Mouse (Mus musculus) cortical plate, adult 2 months (tissue): Measurements from ENCODE around the gene Mvb12b. TPM values are rescaled to one million over a fixed set of nuclear protein-coding genes. Genes with fewer than 3 reads are reported as not detected.

Experiments used
- H3K27ac ChIP-seq: fragments of 200-500 bp; 2 replicates; pipeline ENCODE4 v1.5.1; 2012; ENCODE audit warnings: low read length, control low read depth, inconsistent platforms; ENCODE audit not compliant: insufficient read depth
- H3K4me1 ChIP-seq: fragments of 200-500 bp; 2 replicates; pipeline ENCODE4 v1.6.1; 2011; ENCODE audit warnings: low read length; ENCODE audit not compliant: control insufficient read depth, insufficient read depth
- H3K4me3 ChIP-seq: fragments of 200-500 bp; 2 replicates; pipeline ENCODE4 v1.5.1; 2011; ENCODE audit warnings: mild to moderate bottlenecking, low read length, control low read depth; ENCODE audit not compliant: insufficient read depth
- CTCF ChIP-seq: fragments of 200-500 bp; IDR thresholded peaks from 2 replicates; pipeline ENCODE4 v1.5.1; 2011; ENCODE audit warnings: mild to moderate bottlenecking, control low read depth, low read length; ENCODE audit not compliant: insufficient read depth; ENCODE audit errors: extremely low read depth
- POLR2A ChIP-seq: fragments of 200-500 bp; IDR thresholded peaks from 2 replicates; pipeline ENCODE4 v1.6.1; 2011; ENCODE audit warnings: mild to moderate bottlenecking, low read length, control low read depth; ENCODE audit not compliant: insufficient read depth; ENCODE audit errors: extremely low read depth
- polyA plus RNA-seq: library from polyadenylated mRNA; depleted of rRNA; stranded (reverse); fragments of >200 nt; gene quantifications from 2 replicates; pipeline ENCODE4 v1.2.3, GENCODE M21; 2012

The Mvb12b gene
- polyA plus RNA-seq, 1 experiment = 70.7 TPM

DNA sequence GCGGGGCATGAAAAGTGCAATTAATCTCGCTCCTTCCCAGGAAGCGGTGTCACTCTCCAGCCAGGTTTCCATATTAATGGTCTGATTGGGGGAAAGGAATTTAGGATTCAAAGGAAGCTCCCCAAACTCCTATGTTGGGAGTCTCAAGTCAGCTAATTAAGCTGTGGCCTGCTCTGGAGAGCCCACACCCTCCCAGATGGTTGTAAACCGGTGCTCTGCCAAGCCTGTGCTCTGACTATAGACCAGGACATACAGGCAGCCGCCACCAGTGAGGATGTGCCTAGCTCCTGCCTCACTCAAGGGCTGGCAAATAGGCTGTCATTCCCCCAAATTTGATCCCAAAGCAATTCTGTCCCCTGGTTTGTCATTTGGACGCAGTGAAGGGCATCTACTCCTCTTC lies 50.4 kb downstream of the Mvb12b start:
- Histone ChIP-seq H3K4me3 (no peak overlapping the region), H3K4me1 (peaks cover 4% of the 10 kb centered on the region; the same call in 1 of the 2 replicates), H3K27ac (no peak overlapping the region)
- no peak for TF ChIP-seq CTCF
- no peak for TF ChIP-seq POLR2A

DNA sequence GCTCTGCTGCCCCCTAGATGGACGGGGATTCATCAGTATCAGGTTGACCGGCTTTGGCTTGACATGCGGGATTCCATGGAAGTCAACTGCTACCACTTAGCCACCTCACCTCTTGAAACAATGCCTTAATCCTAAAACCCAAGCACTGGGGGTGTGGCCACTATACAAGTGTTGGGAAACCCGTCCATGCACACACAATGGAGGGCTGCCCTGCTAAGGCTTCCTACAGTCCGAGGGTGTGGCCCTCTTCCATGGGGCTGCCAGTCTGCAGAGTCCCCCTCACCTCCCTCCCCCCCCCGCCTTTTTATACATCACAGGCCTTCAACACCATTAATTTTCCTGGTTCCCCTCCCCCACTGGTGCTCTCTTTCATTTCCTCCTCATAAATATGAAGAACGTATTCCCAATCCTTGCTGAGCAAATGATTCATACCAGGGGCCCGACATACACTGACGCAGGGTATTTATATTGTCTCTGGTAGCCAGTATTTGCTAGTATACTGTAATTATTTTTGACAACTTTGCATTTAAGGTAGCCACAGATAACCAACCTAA lies 51.0 kb downstream of the Mvb12b start:
- TF ChIP-seq POLR2A (no peak), CTCF (no peak)
- Histone ChIP-seq H3K4me3 (no peak overlapping the region), H3K4me1 (peaks cover 6% of the 10 kb centered on the region; the same call in 1 of the 2 replicates), H3K27ac (no peak overlapping the region)

DNA sequence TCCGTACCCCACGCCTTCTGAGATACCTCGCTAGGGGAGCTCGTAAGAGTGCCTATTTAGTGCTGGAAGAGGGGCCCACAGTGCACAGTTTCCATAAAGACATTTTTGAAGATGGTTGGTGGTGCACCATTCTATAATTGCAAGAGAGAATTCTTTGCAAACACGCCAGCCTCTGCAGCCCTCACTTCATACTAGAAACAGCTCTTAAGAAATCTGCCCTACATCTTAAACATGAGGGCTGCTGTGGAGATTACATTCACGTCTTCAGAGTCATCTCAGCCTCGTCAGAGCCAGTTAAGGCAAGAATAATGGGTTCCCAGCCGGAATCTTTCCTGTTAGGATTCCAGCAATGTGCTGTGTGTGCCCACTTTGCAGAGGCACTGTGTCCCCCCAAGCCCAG lies 52.7 kb downstream of the Mvb12b start:
- no peak for TF ChIP-seq CTCF
- no peak for TF ChIP-seq POLR2A
- H3K4me1 ChIP-seq = peaks cover 4% of the 10 kb centered on the region; the same call in 1 of the 2 replicates

DNA sequence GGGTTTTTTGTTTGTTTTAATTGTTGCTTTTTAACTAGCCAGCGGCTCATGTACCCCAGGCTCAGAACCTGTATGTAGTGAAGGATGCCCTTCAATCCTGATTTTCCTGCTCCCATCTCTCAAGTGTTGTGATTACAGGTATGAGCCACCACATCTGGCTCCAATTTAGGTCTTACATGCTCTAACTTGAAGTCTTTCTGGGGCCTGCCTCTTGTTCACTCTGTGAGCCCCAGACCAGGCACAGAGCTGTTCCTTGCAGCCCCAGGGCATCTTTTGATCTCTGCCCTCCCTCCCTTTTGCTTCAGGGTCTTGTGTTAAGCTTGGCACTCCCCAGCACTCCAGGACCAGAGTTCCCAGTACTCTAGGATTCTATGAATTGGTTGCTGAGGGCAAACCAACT lies 53.8 kb downstream of the Mvb12b start:
- H3K4me1 ChIP-seq = peaks cover 4% of the 10 kb centered on the region; the same call in 1 of the 2 replicates
- no peak overlapping the region for H3K4me3 ChIP-seq
- H3K27ac ChIP-seq = no peak overlapping the region
- TF ChIP-seq POLR2A = no peak
- no peak for TF ChIP-seq CTCF

More for the DNA sequence above, 52.7 kb downstream of the Mvb12b start:
- Histone ChIP-seq H3K4me3 (no peak overlapping the region), H3K27ac (no peak overlapping the region)

DNA sequence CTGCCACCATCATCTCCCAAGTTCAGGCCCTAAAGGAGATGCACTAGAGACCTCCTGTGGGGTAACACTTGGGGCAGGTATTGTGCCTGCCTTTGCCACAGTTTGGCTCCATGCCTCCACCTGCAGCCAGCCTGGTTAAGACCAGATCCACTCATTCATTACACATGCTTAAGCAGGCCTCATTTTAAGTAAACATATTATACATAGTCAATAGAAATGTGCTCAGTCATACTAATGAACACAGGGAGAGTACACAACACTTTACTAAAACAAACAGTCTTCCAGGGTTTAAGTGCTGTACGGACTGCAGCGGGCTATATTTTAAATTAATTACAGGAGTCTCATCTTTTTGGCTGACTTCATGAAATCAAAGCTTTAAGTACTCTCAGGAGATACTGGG lies 57.9 kb downstream of the Mvb12b start:
- no peak overlapping the region for H3K4me3 ChIP-seq
- H3K27ac ChIP-seq = no peak overlapping the region
- TF ChIP-seq CTCF (no peak), POLR2A (no peak)
- H3K4me1 ChIP-seq = peaks cover 2% of the 10 kb centered on the region; the same call in 1 of the 2 replicates

DNA sequence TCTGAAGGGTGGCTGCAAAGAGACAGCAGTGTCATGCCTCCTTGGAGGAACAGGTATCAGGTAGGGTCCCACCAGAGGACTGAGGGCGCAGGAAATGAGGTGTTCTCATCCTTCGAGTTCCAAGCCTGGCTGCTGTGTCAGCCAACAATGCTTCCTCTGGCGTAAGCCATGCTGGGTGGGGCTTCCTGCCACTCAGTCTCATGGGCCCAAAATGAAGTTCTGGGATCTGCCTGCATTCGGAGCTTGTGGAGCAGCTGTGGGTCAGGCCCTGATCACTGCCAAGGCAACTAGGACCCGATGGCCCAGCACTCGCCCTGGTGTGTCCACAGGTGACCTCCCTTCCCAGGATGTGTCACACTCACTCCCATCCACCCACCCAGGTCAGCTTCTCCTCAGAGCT lies 61.0 kb downstream of the Mvb12b start:
- Histone ChIP-seq H3K27ac (no peak overlapping the region), H3K4me1 (no peaks in the 10 kb centered on the region), H3K4me3 (no peak overlapping the region)
- TF ChIP-seq POLR2A (no peak), CTCF (no peak)

DNA sequence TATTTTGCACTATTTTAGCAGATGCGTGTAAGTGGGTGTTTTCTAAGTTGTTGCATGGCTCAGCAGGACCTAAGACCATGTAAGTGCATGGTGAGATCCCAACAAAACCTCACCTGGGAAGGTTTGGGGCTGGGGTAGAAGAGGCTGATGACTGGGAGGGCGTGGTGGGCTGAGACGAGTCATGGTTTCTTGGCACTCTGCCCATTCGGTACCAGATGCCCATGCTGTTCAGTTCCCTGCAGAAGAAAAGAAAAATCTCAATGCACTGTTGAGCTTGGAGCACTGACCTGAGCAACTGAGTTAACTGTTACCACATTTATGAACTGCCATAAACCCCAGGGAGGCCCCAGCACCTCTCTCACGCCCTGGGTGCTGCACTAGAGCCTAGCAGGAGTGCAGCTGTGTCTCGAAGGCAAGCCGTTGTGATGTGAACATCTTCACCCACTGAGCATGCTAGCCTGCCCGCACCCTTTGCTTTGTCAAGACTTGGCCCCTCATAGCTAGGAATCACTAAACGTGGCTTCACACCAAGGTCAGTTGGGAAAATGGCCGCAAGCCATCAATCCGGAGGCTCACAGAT lies 62.7 kb downstream of the Mvb12b start:
- Histone ChIP-seq H3K27ac (no peak overlapping the region), H3K4me1 (no peaks in the 10 kb centered on the region)
- no peak for TF ChIP-seq CTCF
- no peak for TF ChIP-seq POLR2A

DNA sequence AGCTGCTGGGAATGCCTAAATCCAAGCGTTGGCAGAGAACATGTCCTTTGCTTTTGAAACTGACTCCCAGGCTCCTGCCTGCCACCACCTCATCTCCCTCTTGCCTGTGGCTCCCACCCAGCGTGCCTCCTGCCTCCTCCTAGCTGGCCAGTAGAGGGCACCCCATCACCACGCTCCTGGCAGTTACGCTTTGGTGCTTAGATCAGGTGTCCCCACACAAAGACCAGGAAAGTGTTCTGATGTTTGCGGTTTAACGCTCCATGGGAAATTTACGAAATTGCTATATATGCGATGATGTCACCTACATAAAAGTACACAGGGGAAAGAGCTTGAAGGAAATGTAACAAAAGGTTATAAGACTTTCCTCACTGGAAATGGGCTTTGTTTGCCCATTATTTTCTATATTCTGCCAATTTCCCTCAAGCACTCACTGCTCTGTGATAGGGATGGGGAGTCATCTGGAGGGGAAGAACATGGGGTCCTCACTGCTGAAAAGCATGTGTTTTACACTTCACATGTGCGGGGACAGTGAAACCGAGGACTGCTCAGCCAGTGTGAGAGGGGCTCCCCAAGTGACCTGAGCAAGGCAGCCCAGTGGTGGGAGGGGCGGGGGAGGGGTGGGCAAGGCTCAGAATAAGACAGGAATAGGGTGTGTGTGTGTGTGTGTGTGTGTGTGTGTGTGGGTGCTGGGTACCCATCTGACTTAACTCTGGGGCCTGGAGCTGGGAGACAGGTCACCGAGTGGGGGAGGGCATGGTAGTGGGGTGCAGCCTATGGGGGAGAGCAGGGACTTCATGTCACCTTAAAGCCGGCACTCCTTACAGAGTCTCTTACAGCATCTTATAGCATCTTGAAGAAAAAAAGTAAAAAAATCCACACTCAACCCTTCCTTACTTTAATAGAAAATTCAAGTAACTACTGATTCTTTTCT lies 65.8 kb downstream of the Mvb12b start:
- H3K4me3 ChIP-seq = no peak overlapping the region
- no peak overlapping the region for H3K27ac ChIP-seq
- peak; percentile 99 for TF ChIP-seq CTCF
- no peak for TF ChIP-seq POLR2A
- H3K4me1 ChIP-seq = no peaks in the 10 kb centered on the region

More for the DNA sequence above, 62.7 kb downstream of the Mvb12b start:
- no peak overlapping the region for H3K4me3 ChIP-seq

DNA sequence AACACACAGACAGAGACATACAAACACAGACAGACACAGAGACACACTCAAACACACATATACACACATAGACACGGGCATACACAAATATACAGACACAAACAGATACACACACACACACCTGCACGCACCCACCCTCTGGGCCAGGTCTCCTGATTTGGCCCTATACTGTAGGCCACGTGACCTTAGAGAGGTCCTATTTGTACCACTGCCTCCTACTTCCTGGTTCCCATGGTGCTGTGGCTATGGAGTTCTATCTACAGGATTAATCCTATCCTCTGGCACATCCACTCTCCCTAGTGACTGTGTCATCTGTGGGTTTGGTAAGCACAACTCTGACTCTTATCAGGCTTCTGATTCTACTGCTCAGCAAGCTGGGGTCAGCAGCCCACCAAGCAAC lies 67.3 kb downstream of the Mvb12b start:
- no peak overlapping the region for H3K4me3 ChIP-seq
- no peak overlapping the region for H3K27ac ChIP-seq
- TF ChIP-seq POLR2A = no peak
- TF ChIP-seq CTCF = no peak
- no peaks in the 10 kb centered on the region for H3K4me1 ChIP-seq
